Mouse (Mus musculus): Measurements from ENCODE around the gene Actl7b.

The Actl7b gene

GRCm38 (mm10) chr4:56713155-56713554 lies 28.1 kb downstream of the Actl7b start:
- DNase-seq (ENCODE audit: low spot score in 2 of 2), result no peak

DNA sequence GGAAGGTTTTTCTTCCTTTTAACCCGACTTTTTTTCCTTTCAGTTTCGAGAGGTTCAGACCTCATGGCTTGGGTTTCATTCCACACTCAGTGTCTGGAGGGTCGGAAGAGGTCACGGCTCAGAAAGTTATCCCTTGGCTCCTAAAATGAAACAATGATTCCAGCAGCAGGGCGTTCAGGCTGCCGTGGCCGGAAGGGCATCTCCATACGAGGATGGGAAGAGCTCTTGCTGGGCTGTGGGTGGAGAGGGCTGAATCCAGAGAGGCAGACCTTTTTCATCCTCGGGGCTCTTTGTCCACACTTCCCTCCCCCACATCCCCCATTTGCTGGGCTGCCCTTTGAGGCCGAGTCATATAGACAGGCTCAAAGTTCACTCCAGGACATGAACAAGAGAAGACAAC lies 39.0 kb downstream of the Actl7b start:
- no peak for DNase-seq (ENCODE audit: low spot score in 2 of 2)

- no peak for DNase-seq (ENCODE audit: low spot score in 2 of 2)
Measured at GRCm38 (mm10) chr4:56698671-56699070, 42.6 kb downstream of the Actl7b start.

DNA sequence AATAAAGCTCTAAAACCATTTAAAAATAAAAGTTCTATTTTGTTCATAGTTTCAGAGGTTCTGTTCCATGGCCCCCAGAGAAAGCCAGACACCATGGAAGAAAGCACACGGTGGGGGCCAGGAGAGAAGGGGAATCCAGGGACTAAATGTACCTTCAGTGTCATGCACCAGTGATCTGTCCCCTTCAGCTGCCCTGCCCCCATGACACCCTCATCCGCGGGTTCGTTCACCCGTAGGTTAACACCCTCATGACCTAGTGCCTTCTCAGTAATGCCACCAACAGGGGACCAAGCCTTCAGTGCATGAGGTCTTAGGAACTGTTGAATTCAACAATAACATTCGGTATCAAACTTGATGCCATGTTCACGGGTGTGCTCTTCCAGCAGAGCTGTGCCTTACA lies 44.8 kb downstream of the Actl7b start:
- no peak for DNase-seq (ENCODE audit: low spot score in 2 of 2)
